Mouse (Mus musculus) gastrocnemius, postnatal 25 days (tissue): ENCODE results near the gene Kalrn. TPM values are rescaled to one million over a fixed set of nuclear protein-coding genes. Genes with fewer than 3 reads are reported as not detected.

Experiments used
- DNase-seq: peaks from one replicate; pipeline ENCODE4 v3.0.0; 2022
- total RNA-seq, 2 experiments: library from RNA; stranded (reverse); gene quantifications; 1 replicate in 1 of 2; 2 replicates in 1 of 2; pipeline ENCODE4 v1.2.3; 2021

Gene Kalrn
- total RNA-seq, 2 experiments from 2014 or later = 19.1 to 26.3 TPM

- DNase-seq = no peak
These were observed 499.4 kb downstream of the Kalrn start for GRCm38 (mm10) chr16:34073930-34074329.

GRCm38 (mm10) chr16:34072136-34072535 lies 501.2 kb downstream of the Kalrn start:
- DNase-seq = no peak

- DNase-seq = no peak
These were observed 502.0 kb downstream of the Kalrn start for GRCm38 (mm10) chr16:34071223-34071825.

GRCm38 (mm10) chr16:34069481-34069880 lies 503.9 kb downstream of the Kalrn start:
- DNase-seq = no peak

GRCm38 (mm10) chr16:34066922-34067321 lies 506.4 kb downstream of the Kalrn start:
- DNase-seq = peak; percentile 47

GRCm38 (mm10) chr16:34066376-34066775 lies 507.0 kb downstream of the Kalrn start:
- no peak for DNase-seq

GRCm38 (mm10) chr16:34063313-34063712 lies 510.0 kb downstream of the Kalrn start:
- DNase-seq = no peak

- DNase-seq = no peak
These were observed 511.7 kb downstream of the Kalrn start for GRCm38 (mm10) chr16:34061661-34062060.

GRCm38 (mm10) chr16:34058611-34059010 lies 514.7 kb downstream of the Kalrn start:
- DNase-seq = no peak

- DNase-seq = no peak
These were observed 515.9 kb downstream of the Kalrn start for GRCm38 (mm10) chr16:34057464-34057863.

- DNase-seq = no peak
These were observed 516.8 kb downstream of the Kalrn start for GRCm38 (mm10) chr16:34056418-34057111.

GRCm38 (mm10) chr16:34050090-34050489 lies 523.2 kb downstream of the Kalrn start:
- no peak for DNase-seq

- DNase-seq = no peak
These were observed 524.0 kb downstream of the Kalrn start for GRCm38 (mm10) chr16:34049361-34049760.

- DNase-seq = no peak
These were observed 525.1 kb downstream of the Kalrn start for GRCm38 (mm10) chr16:34048232-34048631.

- no peak for DNase-seq
These were observed 525.8 kb downstream of the Kalrn start for GRCm38 (mm10) chr16:34047543-34047942.

GRCm38 (mm10) chr16:34047006-34047360 lies 526.3 kb downstream of the Kalrn start:
- no peak for DNase-seq

GRCm38 (mm10) chr16:34046268-34047005 lies 526.9 kb downstream of the Kalrn start:
- no peak for DNase-seq

GRCm38 (mm10) chr16:34044539-34044938 lies 528.8 kb downstream of the Kalrn start:
- no peak for DNase-seq

- DNase-seq = no peak
These were observed 530.1 kb downstream of the Kalrn start for GRCm38 (mm10) chr16:34043048-34043795.

GRCm38 (mm10) chr16:34042586-34042985 lies 530.7 kb downstream of the Kalrn start:
- no peak for DNase-seq

- no peak for DNase-seq
These were observed 533.1 kb downstream of the Kalrn start for GRCm38 (mm10) chr16:34040276-34040675.

GRCm38 (mm10) chr16:34039736-34040135 lies 533.6 kb downstream of the Kalrn start:
- DNase-seq = no peak
